Mouse (Mus musculus): ENCODE measurements around the gene Gm20929.
"Not testable (repeated sequence)": the region's sequence is repeated elsewhere in the genome, so short reads cannot be mapped to it uniquely, and the experiment has no call there.

Gene Gm20929

DNA sequence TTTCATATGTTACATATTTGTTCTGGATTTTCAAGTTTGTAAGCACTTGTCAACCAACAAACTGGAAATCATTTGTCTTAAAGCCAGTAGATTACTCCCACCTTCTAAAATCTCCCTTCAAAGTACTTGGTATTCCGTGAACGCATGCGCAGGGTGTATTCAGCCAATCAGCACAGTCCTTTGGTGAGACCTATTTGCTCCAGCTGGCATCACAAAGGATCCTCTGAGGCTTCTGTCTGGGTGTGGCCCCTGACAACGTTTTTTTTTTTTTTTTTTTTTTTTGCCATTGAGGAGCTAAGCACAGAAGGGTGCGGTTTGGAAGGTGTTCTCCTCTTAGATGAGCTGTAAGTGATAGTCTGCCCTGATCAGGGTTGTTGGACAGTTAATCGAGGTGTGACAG lies at the start of gene Gm20929:
Gene Gm20929, plus strand, starts transcription at position 301 of the 400 bp plus-strand sequence.
- not testable (repeated sequence) for DNase-seq (ENCODE audit: low read depth, low spot score)

All from mesoderm, embryonic 11.5 days (tissue).